Mouse (Mus musculus): Measurements from ENCODE around the gene Plekhh3. TPM values are rescaled to one million over a fixed set of nuclear protein-coding genes. Genes with fewer than 3 reads are reported as not detected.

Gene Plekhh3
- total RNA-seq, 2 experiments from 2014 or later = 0.96 to 1.8 TPM

DNA sequence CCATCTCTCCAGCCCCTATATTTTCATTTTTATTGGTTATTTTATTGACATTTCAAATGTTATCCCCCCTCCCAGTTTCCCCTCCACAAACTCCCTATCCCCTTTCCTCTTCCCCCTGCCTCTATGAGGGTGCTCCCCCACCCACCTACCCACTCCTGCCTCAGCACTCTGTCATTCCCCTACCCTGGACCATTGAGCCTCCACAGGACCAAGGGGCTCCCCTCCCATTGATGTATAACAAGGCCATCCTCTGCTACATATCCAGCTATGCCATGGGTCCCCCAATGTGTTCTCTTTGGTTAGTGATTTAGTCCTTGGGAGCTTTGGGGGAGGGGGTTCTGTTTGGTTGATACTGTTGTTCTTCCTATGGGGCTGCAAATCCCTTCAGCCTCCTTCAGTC lies 16.5 kb downstream of the Plekhh3 start:
- ATAC-seq (ENCODE audit: poor library complexity, severe bottlenecking) = no peak

DNA sequence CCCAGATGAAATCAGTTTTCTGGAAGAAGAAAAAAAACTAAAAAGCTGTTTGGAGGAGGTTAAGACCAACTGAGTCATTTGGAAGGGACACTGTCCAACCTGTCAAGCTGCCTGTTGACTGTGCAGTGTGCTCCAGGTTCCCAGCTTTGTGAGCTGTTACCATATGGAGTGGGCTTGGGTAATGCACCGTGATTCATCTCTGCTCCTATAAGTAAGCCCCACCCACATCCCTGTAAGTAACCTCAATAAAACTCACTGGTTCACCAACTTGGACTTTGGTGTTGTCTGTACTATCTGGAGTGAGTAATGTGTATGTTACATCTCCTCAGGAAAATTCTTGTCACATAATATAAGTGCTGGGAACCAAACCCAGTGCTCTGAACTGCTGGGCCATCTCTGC lies 18.3 kb downstream of the Plekhh3 start:
- no peak for ATAC-seq (ENCODE audit: poor library complexity, severe bottlenecking)

DNA sequence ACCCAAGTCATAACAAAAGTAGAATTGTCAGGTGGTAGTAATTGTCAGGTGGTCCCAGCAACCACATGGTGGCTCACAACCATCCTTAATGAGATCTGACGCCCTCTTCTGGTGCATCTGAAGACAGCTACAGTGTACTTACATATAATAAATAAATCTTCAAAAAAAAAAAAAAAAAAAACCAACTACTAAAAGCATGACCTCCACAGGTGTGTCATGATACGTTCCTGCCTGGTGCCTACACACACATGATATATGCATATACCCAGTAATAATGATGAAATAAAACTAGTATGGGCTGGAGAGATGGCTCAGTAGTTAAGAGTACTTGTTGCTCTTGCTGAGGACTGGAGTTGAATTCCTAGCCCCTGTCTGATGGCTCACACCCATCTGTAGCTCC lies 20.1 kb downstream of the Plekhh3 start:
- no peak for ATAC-seq (ENCODE audit: poor library complexity, severe bottlenecking)

DNA sequence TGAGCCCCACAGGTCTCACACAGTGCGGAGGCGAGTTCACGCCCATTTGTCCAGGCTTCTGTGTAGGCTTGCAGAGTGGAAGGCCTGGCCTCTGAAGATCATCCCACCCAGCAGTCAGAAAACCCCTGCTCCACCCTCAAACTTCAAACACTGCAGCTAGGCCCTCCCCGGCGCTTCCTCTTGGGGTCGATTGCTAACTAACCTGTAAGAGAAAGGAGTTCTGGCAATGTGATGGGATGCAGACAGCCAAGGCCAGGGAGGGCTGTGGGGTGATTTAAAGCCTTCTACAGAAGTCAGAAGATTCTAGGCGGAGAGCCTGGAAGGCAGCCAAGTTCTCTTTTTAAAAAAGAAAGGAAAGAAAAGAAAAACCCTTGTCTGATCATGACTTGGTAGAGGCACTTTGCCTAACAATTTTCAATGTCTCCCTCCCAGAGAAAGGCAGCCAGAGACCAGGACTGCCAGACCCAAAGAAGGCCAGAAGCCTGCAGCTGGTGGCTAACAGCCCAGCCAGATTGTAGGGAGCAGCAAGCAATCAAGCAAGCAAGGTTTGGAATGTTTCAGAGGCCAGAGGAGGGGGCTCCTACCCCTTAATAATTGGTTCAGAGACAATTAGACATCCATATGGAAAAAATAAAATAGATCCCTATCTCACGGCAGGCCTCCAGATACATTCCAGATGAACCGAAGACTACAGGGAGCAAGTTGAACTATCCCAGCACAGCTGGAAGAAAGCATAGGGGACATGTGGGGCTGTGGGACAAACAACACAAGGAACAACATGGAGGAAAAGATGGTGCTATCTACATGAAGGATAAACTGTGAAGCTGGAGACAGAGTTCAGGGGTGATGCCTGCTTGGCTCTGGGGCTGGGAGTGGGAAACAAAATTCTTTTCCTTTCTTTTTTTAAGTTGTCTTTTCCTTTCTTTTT lies 21.7 kb downstream of the Plekhh3 start:
- ATAC-seq (ENCODE audit: poor library complexity, severe bottlenecking) = no peak

- ATAC-seq (ENCODE audit: poor library complexity, severe bottlenecking) = no peak
These were observed 22.4 kb downstream of the Plekhh3 start for GRCm38 (mm10) chr11:101148751-101149150.

DNA sequence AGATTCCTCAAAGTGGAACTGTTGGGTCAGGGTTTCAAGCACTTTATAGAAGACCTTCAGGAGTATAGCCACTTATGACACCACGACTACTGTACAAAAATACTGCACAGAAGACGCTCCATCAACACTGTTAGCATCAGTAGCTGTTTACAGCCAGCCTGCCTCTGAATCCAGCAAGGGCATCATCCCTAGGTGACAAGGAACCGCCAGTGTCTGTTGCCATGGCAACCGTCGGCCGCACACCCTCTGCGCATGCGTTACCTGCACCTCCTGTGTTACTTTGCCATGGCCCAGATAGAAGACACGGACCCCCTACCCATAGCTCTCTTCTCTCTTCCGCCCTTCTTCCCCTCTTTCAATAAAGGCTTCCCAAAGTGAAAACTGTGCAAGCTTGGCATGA lies 24.8 kb downstream of the Plekhh3 start:
- no peak for ATAC-seq (ENCODE audit: poor library complexity, severe bottlenecking)

DNA sequence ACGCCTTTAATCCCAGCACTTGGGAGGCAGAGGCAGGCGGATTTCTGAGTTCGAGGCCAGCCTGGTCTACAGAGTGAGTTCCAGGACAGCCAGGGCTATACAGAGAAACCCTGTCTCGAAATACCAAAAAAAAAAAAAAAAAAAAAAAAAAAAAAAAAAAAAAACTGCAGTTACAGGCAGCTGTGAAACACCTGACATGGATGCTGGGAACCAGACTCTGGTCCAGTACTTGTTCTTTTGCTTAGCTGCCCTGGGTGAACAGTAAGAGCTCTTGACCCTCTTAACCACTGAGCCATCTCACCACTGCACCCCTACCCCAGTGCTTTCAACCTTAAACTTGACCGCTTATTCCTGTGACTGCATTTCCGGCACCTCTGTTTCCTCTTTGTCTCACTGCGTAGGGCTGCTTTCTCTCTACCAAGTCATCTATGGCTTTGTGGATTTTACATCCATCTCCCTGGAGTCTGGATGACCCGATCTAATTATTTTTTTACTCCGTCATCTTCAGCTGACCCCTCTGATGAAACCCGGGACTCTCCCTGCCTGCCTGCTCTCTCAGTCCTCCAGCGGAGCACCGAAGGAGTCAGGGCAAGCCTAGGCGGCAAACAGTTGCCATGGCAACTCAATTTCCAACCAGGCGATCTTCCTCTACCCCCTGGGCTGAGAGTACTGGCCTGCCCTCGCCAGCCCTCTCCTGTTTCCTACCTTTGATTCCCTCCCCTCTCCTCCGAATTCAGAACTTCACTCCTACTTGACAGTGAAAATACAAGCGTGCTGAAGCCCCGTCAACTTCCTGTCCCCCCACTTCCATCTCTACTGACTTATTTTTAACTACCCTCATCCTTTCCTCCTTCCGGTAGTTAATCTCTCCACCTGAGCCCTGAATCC lies 27.6 kb downstream of the Plekhh3 start:
- peak; percentile 74 for ATAC-seq (ENCODE audit: poor library complexity, severe bottlenecking)

GRCm38 (mm10) chr11:101142215-101142967 lies 28.8 kb downstream of the Plekhh3 start:
- no peak for ATAC-seq (ENCODE audit: poor library complexity, severe bottlenecking)

- ATAC-seq (ENCODE audit: poor library complexity, severe bottlenecking) = no peak
These were observed 30.1 kb downstream of the Plekhh3 start for GRCm38 (mm10) chr11:101141088-101141487.

DNA sequence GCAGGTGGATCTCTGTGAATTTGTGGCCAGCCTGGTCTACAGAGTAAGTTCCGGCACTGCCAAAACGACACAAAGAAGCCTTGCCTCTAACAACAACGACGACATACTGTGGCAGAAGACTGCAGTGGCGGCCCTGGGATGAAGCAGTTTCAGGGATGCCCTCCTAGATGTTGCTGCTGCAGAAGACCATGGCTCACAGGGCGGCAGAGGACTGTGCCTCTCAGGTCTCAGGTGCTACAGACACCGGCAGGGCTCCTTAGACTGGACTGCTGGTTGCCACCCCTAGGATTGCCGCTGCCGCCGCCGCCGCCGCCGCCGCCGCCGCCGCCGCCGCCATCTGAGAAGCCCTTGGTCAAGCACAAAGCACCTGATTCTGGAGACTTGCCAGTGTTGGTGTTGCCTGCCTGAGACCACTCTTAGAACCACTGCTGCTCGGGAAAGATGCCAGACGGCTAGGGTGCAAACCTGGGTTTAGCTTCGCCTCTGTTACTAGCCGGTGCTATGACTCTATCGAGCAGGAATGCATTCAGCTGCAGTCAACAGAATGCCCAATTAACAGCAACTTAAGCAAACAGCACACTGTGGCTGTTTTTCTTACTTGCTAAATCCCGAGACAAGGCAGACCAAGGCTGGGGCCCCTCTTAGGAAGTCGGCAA lies 30.9 kb downstream of the Plekhh3 start:
- ATAC-seq (ENCODE audit: poor library complexity, severe bottlenecking) = no peak

- ATAC-seq (ENCODE audit: poor library complexity, severe bottlenecking) = 0 out of 2 replicates have a peak, but pooled peaks have one; percentile 18
These were observed 32.5 kb downstream of the Plekhh3 start for GRCm38 (mm10) chr11:101138536-101139181.

DNA sequence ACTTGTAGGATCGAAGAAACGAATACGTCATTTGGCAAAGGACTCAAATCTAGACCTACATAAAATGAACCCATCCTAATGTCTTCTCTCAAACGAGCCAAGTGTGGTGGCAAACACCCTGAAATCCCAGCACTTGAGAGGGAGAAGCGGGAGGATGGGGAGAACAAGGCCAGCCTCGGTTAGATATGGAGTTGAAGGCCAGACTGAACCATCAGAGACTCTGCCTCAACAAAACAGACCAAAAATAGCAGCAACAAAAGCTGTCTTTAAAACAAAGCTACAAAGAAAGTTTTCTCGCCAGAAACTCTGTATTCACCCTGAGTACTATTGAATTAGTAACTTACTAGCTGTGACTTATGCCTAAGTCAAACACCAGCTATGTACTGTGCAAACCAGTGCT lies 34.2 kb downstream of the Plekhh3 start:
- no peak for ATAC-seq (ENCODE audit: poor library complexity, severe bottlenecking)

DNA sequence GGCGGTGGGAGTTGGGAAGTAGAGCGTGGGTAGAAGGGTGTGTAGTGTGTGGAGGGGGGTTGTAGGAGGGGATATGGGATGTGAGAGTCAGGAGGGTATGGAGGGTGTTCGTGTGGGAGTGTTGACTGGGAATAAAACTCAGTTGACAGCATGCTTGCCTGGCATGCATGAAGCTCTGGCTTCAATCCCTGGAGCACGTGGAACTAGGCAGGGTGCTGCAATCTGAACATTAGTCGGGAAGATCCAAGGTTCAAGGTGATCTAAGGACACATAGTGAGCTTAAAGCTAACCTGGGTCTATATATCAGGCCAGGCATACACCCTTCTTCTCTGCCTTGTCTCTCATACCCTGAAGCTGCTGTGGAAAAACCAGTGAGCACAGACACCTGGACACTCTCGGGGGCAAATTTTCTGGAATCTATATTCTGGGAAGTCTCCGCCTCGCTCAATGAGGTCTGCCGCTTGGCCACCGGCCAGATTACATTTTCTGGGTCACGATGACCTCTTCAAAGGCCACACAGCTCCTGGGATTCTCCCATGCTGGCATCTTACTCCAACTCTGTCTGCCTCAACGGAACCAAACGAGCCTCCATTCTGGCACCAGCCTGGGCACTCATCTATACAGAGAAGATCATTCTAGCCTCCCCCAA lies 36.8 kb downstream of the Plekhh3 start:
- no peak for ATAC-seq (ENCODE audit: poor library complexity, severe bottlenecking)

DNA sequence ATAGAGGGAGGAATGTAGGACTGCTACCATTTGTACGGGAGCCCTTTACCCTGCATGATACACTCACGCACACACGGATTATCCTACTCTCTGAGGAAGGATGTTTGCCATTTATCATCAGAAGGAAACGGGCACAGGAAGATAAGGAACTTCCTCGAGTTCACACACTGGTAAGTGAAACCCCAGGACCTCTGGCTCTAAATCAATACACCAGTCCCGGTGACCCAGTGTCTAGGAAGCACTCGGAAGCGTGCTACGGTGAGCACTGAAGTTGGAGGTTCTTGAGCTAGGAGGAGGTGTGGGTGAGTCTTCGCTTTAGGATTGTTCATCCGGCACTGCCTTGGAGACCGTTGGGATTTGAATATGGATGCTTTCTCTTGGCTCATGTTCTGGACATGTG lies 38.1 kb downstream of the Plekhh3 start:
- ATAC-seq (ENCODE audit: poor library complexity, severe bottlenecking) = no peak

DNA sequence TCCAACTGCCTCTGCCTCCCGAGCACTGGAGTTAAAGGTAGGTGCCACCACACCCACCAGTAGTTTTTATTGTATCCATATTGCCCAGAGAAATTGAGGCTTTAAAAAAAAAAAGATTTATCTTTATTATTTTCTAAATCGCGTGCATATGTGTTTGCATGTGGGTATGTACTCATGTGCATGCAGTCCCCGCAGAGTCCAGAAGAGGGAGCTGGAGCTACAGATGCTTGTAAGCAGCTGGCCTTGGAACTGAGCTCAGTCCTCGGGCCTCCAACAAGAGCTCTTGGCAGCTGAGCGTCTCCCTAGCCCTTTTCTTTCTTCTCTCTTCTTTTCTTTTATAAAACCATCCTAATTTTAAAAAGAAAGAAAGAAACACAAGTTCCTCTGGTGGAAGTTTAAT lies 39.5 kb downstream of the Plekhh3 start:
- no peak for ATAC-seq (ENCODE audit: poor library complexity, severe bottlenecking)

DNA sequence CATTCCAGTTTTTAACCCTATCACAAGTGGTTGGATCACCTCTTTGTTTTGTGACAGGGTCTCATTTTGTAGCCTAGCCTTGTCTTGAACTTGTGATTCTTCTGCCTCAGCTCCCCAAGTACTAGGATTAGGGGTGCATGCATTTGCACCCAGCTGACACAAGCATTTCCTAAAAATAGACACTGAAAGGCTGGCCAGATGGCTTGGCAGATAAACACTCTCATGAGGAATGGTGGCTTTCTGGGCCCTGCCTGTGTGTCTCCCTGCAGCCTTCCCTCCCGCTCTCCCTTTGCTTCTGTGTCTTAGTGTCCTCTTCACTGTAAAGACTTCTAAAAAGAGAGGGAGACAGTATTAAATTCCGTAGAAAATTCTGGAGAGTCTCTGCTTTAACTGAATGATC lies 40.0 kb downstream of the Plekhh3 start:
- no peak for ATAC-seq (ENCODE audit: poor library complexity, severe bottlenecking)

GRCm38 (mm10) chr11:101130056-101130756 lies 40.9 kb downstream of the Plekhh3 start:
- no peak for ATAC-seq (ENCODE audit: poor library complexity, severe bottlenecking)

- no peak for ATAC-seq (ENCODE audit: poor library complexity, severe bottlenecking)
These were observed 42.1 kb downstream of the Plekhh3 start for GRCm38 (mm10) chr11:101128996-101129577.

All from megakaryocyte, adult 5-6 weeks (primary cell).